Mouse (Mus musculus) subcutaneous adipose tissue, adult 2 months (tissue): Measurements from ENCODE around the gene Lyrm1. TPM values are rescaled to one million over a fixed set of nuclear protein-coding genes. Genes with fewer than 3 reads are reported as not detected.

Experiments used
- polyA plus RNA-seq: library from polyadenylated mRNA; depleted of rRNA; stranded (reverse); fragments of >200 nt; gene quantifications from 2 replicates; pipeline ENCODE4 v1.2.3, GENCODE M21; 2012; ENCODE audit warnings: low replicate concordance; rRNA removed

Lyrm1 gene
- 2.0 and 5.2 TPM in 2 replicates for polyA plus RNA-seq

DNA sequence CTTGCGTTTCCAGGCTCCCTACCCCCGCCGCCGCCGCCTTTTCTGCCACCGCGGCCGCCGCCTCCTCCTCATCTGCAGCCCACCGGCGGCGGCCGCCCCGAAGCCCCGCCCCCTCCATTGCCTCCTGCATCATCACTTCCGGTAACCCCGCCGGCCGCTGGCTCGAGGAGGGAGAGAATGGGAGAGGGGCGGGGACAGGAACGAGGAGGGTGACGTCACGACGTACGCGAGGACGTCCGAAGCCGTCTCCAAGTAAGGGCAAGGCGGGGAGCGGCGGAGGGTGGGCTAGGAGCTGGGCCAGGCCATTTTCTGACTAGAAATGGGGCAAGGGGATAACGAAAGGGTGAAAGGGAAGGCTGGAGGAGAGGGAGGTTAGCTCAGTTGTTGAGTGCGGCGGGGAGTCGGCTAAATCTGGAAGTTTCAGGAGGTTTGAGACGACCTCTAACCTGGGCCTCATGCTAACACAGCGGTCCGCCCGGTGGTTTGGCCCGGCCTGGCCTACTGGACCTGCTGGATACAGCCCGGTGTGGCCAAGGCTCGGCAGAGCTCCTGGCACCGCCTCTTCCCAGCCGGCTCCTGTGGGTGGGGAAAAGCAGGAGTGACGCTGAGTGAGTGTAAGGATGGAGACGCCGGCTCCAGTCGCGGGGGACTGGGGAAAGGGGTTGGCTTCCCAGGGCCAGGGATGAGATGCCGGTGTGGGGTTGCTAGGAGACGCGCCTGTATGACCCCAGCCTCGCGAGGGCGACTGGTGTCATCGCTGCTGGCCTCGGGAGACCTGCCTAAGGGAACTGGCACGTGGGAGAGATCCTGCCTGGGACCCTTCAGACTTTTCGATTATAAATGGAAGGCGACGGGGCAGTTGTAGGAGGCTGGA is at the start of gene Lyrm1, which contains the start of gene Dcun1d3:
Gene Lyrm1, plus strand, starts transcription at position 223 of the 874 bp plus-strand sequence.
Gene Dcun1d3, minus strand, starts transcription at position 660 of the 874 bp plus-strand sequence.

Other genes with a start within 250 kb of the Lyrm1 start
- gene Acsm4, start 205.8 kb upstream of the Lyrm1 start, polyA plus RNA-seq = not detected in 2 replicates
- 14.3 and 17.8 TPM in 2 replicates for gene Thumpd1, start 175.1 kb upstream of the Lyrm1 start, polyA plus RNA-seq
- 6.8 and 14.8 TPM in 2 replicates for gene Acsm3, start 134.9 kb upstream of the Lyrm1 start, polyA plus RNA-seq
- gene Rexo5, start 101.9 kb upstream of the Lyrm1 start, polyA plus RNA-seq = 5.0 and 6.8 TPM in 2 replicates
- gene Eri2, start 101.8 kb upstream of the Lyrm1 start, polyA plus RNA-seq = 2.1 and 3.3 TPM in 2 replicates
- 7.0 and 13.7 TPM in 2 replicates for gene Dcun1d3, start 437 bp downstream of the Lyrm1 start, polyA plus RNA-seq
- 0.04 and 0.09 TPM in 2 replicates for gene Dnah3, start 199.4 kb downstream of the Lyrm1 start, polyA plus RNA-seq
- 30.8 and 42.7 TPM in 2 replicates for gene Tmem159, start 206.5 kb downstream of the Lyrm1 start, polyA plus RNA-seq
- not detected in 2 replicates for gene Zp2, start 249.4 kb downstream of the Lyrm1 start, polyA plus RNA-seq